ENCODE assay signal across 24 mouse cellular contexts in genomic region chr19:36958331-36958730, GRCm38 (mm10). TPM values are rescaled to one million over a fixed set of nuclear protein-coding genes. Genes with fewer than 3 reads are reported as not detected.
DNase-seq lines count a peak whose midpoint lies in the region; ATAC-seq lines count a peak whose summit lies in the region.
"Had no signal": no experiment of that assay in that cellular context is flagged by ENCODE, and none has a peak within 500 bp of the region (broad histone marks: within the 10 kb centered on the region; RNA-seq: fewer than 3 reads in every experiment).

No protein-coding gene starts in this region.

- no peaks in the 10 kb centered on the region for H3K9me3 ChIP-seq in intestine, embryonic 16.5 days (ENCODE audit: control insufficient read depth, low read length)
- no peaks in the 10 kb centered on the region for H3K9me3 ChIP-seq in intestine, embryonic 15.5 days
- H3K9me3 ChIP-seq in kidney, embryonic 16.5 days (ENCODE audit: low read length) = no peaks in the 10 kb centered on the region
- no peaks in the 10 kb centered on the region for H3K9me3 ChIP-seq in kidney, embryonic 14.5 days (ENCODE audit: control insufficient read depth, low read length)
- no peaks in the 10 kb centered on the region for H3K9me3 ChIP-seq in hindbrain, embryonic 10.5 days
- H3K9me3 ChIP-seq: embryonic facial prominence, embryonic 10.5 days; embryonic facial prominence, embryonic 12.5 days; forebrain, embryonic 13.5 days; G1E had no signal

- peak; percentile 61 for DNase-seq in kidney, adult 9 months
- peak; percentile 7 to 18 for DNase-seq in kidney, postnatal 36 days
- DNase-seq in hindbrain, embryonic 10.5 days (ENCODE audit: low spot score) = no peak
- DNase-seq: adrenal gland, adult 8-10 months; adrenal gland, postnatal 14 days; adrenal gland, postnatal 36 days; B cell, adult 2 months; cerebellum, adult 11-12 months; cerebellum, adult 2 months; cerebellum, adult 9-10 months; cerebellum, postnatal 10 days; cerebellum, postnatal 25 days had no signal

- peak; percentile 70; the same call in 1 of the 2 replicates for ATAC-seq in intestine, embryonic 16.5 days
- no peak for ATAC-seq in intestine, embryonic 15.5 days
- no peak; the same call in 1 of the 2 replicates for ATAC-seq in kidney, embryonic 16.5 days (ENCODE audit: low FRiP score, low TSS enrichment)
- ATAC-seq in kidney, embryonic 14.5 days (ENCODE audit: low FRiP score, low TSS enrichment) = no peak
- ATAC-seq: activated CD4-positive, CD25-positive, alpha-beta regulatory T cell, adult 4 months; CD4-positive, CD25-positive, alpha-beta regulatory T cell, adult 4 months; forebrain, embryonic 13.5 days; Patski had no signal

- H3K9ac ChIP-seq in intestine, embryonic 16.5 days (ENCODE audit: low read depth, low read length) = no peak overlapping the region
- H3K9ac ChIP-seq in intestine, embryonic 15.5 days = no peak overlapping the region
- no peak overlapping the region for H3K9ac ChIP-seq in kidney, embryonic 16.5 days (replicated peaks; ENCODE audit: low read length)
- H3K9ac ChIP-seq in kidney, embryonic 14.5 days (ENCODE audit: low read depth, low read length) = no peak overlapping the region
- H3K9ac ChIP-seq: embryonic facial prominence, embryonic 12.5 days; forebrain, embryonic 13.5 days had no signal

- no peaks in the 10 kb centered on the region for H3K27me3 ChIP-seq in intestine, embryonic 16.5 days (replicated peaks; ENCODE audit: control insufficient read depth, insufficient read depth, low read length)
- H3K27me3 ChIP-seq in intestine, embryonic 15.5 days (replicated peaks) = no peaks in the 10 kb centered on the region
- H3K27me3 ChIP-seq in kidney, embryonic 16.5 days (ENCODE audit: insufficient read depth, low read length) = no peaks in the 10 kb centered on the region
- H3K27me3 ChIP-seq in kidney, embryonic 14.5 days (ENCODE audit: control insufficient read depth, insufficient read depth, low read length) = no peaks in the 10 kb centered on the region
- no peaks in the 10 kb centered on the region for H3K27me3 ChIP-seq in hindbrain, embryonic 10.5 days (ENCODE audit: insufficient read depth, poor library complexity, severe bottlenecking)
- H3K27me3 ChIP-seq: CH12.LX; embryonic facial prominence, embryonic 12.5 days; forebrain, embryonic 13.5 days; Patski had no signal

- H3K27ac ChIP-seq in intestine, embryonic 16.5 days (ENCODE audit: low read length) = no peak overlapping the region; the same call in 1 of the 2 replicates
- H3K27ac ChIP-seq in intestine, embryonic 15.5 days = no peak overlapping the region
- H3K27ac ChIP-seq in kidney, embryonic 16.5 days (ENCODE audit: low read length) = no peak overlapping the region
- H3K27ac ChIP-seq in kidney, embryonic 14.5 days (ENCODE audit: low read depth, low read length) = no peak overlapping the region
- no peak overlapping the region for H3K27ac ChIP-seq in hindbrain, embryonic 10.5 days
- H3K27ac ChIP-seq: embryonic facial prominence, embryonic 10.5 days; embryonic facial prominence, embryonic 12.5 days; forebrain, embryonic 13.5 days had no signal

- no peaks in the 10 kb centered on the region for H3K4me1 ChIP-seq in intestine, embryonic 16.5 days (ENCODE audit: control insufficient read depth, insufficient read depth, low read length)
- H3K4me1 ChIP-seq in intestine, embryonic 15.5 days (replicated peaks) = no peaks in the 10 kb centered on the region
- H3K4me1 ChIP-seq in kidney, embryonic 16.5 days (ENCODE audit: insufficient read depth, low read length) = no peaks in the 10 kb centered on the region
- no peaks in the 10 kb centered on the region for H3K4me1 ChIP-seq in kidney, embryonic 14.5 days (ENCODE audit: control insufficient read depth, insufficient read depth, low read length)
- no peaks in the 10 kb centered on the region for H3K4me1 ChIP-seq in hindbrain, embryonic 10.5 days (replicated peaks)
- H3K4me1 ChIP-seq: embryonic facial prominence, embryonic 10.5 days; embryonic facial prominence, embryonic 12.5 days; forebrain, embryonic 13.5 days had no signal

- WGBS in intestine, embryonic 16.5 days = 65% methylated on average over 4 of the region's 4 CpGs
- WGBS in intestine, embryonic 15.5 days = 68% methylated on average over 4 of the region's 4 CpGs
- WGBS in kidney, embryonic 16.5 days = 79% methylated on average over 4 of the region's 4 CpGs
- WGBS in kidney, embryonic 14.5 days = 87% methylated on average over 4 of the region's 4 CpGs
- WGBS in hindbrain, embryonic 10.5 days = 88% methylated on average over 4 of the region's 4 CpGs

- 0 out of 2 replicates have a peak, but pooled peaks cover 2% of the 10 kb centered on the region for H3K36me3 ChIP-seq in intestine, embryonic 16.5 days (ENCODE audit: control insufficient read depth, insufficient read depth, low read length)
- H3K36me3 ChIP-seq in intestine, embryonic 15.5 days = peaks cover 15% of the 10 kb centered on the region
- peaks cover 27% of the 10 kb centered on the region for H3K36me3 ChIP-seq in kidney, embryonic 16.5 days (ENCODE audit: insufficient read depth, low read length)
- H3K36me3 ChIP-seq in kidney, embryonic 14.5 days (ENCODE audit: control insufficient read depth, insufficient read depth, low read length) = peaks cover 41% of the 10 kb centered on the region; the same call in 1 of the 2 replicates
- peaks cover 68% of the 10 kb centered on the region for H3K36me3 ChIP-seq in hindbrain, embryonic 10.5 days

- H3K4me3 ChIP-seq in intestine, embryonic 16.5 days (ENCODE audit: low read length) = no peak overlapping the region
- no peak overlapping the region for H3K4me3 ChIP-seq in intestine, embryonic 15.5 days (replicated peaks)
- H3K4me3 ChIP-seq in kidney, embryonic 16.5 days (ENCODE audit: low read length) = no peak overlapping the region
- no peak overlapping the region for H3K4me3 ChIP-seq in kidney, embryonic 14.5 days (ENCODE audit: low read length)
- H3K4me3 ChIP-seq in hindbrain, embryonic 10.5 days = no peak overlapping the region
- H3K4me3 ChIP-seq: embryonic facial prominence, embryonic 10.5 days; embryonic facial prominence, embryonic 12.5 days; forebrain, embryonic 13.5 days had no signal

- no peak overlapping the region for H3K4me2 ChIP-seq in intestine, embryonic 16.5 days (ENCODE audit: low read depth, low read length)
- H3K4me2 ChIP-seq in intestine, embryonic 15.5 days (replicated peaks) = no peak overlapping the region
- no peak overlapping the region for H3K4me2 ChIP-seq in kidney, embryonic 16.5 days (replicated peaks; ENCODE audit: low read depth, low read length)
- H3K4me2 ChIP-seq in kidney, embryonic 14.5 days (replicated peaks; ENCODE audit: low read depth, low read length) = no peak overlapping the region
- H3K4me2 ChIP-seq: embryonic facial prominence, embryonic 12.5 days; forebrain, embryonic 13.5 days had no signal

RNA-seq across cellular contexts. Expression of gene Btaf1, which starts 32.5 kb away (rescaled TPM):
- polyA plus RNA-seq in intestine, embryonic 16.5 days (2015; fragmentation: Nextera tagmentation; extraction: Ambion mirVana) = 5.8 and 6.3 TPM in 2 replicates
- 8.3 and 9.1 TPM in 2 replicates for polyA plus RNA-seq in intestine, embryonic 15.5 days (2015; fragmentation: Nextera tagmentation; extraction: Ambion mirVana)
- 10.4 and 11.1 TPM in 2 replicates for polyA plus RNA-seq in kidney, embryonic 16.5 days (2015; fragmentation: Nextera tagmentation; extraction: Ambion mirVana)
- 9.1 and 19.0 TPM in 2 replicates for polyA plus RNA-seq in kidney, embryonic 14.5 days (2014; fragmentation: Nextera tagmentation; extraction: Ambion mirVana)
- polyA plus RNA-seq in hindbrain, embryonic 10.5 days (2016; fragmentation: Nextera tagmentation; extraction: Ambion mirVana) = 12.7 and 17.6 TPM in 2 replicates

RNA-seq across cellular contexts. Expression of gene Fgfbp3, which starts 38.9 kb away (rescaled TPM):
- polyA plus RNA-seq in intestine, embryonic 16.5 days (2015; fragmentation: Nextera tagmentation; extraction: Ambion mirVana) = 3.1 and 3.5 TPM in 2 replicates
- polyA plus RNA-seq in intestine, embryonic 15.5 days (2015; fragmentation: Nextera tagmentation; extraction: Ambion mirVana) = 4.2 and 5.0 TPM in 2 replicates
- 5.7 and 5.8 TPM in 2 replicates for polyA plus RNA-seq in kidney, embryonic 16.5 days (2015; fragmentation: Nextera tagmentation; extraction: Ambion mirVana)
- 4.9 and 6.0 TPM in 2 replicates for polyA plus RNA-seq in kidney, embryonic 14.5 days (2014; fragmentation: Nextera tagmentation; extraction: Ambion mirVana)
- 21.3 and 25.1 TPM in 2 replicates for polyA plus RNA-seq in hindbrain, embryonic 10.5 days (2016; fragmentation: Nextera tagmentation; extraction: Ambion mirVana)
- polyA plus RNA-seq: activated CD4-positive, CD25-positive, alpha-beta regulatory T cell, adult 4 months; CD4-positive, CD25-positive, alpha-beta regulatory T cell, adult 4 months had no signal
